Mouse (Mus musculus): Measurements from ENCODE around the gene Sppl2b.
"Not testable (repeated sequence)": the region's sequence is repeated elsewhere in the genome, so short reads cannot be mapped to it uniquely, and the experiment has no call there.

Gene Sppl2b

DNA sequence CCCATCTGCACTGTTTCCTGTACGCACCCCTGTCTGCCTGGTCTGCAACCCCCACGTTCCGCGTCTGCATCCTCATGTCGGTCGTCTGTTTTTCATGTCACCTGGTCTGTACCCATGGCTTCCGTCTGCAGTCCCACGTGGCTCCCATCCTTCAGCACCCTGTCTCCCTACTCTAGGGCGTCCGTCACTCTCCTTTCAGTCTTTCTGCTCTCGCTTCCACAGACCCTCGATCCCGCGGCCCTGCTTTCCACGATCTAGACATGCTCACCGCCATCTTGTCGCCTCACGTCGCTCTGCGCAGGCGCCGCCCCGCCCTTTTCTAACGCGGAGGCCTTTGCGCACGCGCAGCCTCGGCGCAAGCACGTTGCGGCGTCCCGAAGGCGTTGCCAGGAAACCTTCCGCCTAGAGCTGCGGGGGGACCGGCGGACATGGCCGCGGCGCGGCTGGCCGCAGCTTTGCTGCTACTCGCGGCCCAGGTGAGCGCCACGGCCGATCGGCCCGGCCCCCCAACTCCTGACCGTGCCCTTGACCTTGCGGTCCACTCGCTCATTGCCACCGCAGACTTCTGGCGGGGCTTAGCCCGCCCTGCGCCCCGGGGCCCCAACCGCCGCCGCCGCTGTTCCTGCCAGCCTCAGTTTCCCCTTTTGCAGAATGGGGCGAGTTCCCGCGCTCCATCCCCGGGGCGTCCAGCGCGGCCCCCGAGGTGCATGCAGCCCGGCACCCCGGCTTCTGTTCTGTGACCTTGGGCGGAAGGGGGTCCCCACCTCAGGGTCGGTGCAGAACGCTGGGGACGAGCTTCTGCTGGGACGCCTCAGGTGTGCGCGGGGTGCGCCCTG, at the start of gene Sppl2b, which contains the start of gene Lsm7:
TSS of gene Sppl2b (plus strand) at position 363 of the 836 bp plus-strand sequence.
TSS of gene Lsm7 (minus strand) at position 297 of the 836 bp plus-strand sequence.
- DNase-seq (ENCODE audit: low read depth) = peak; percentile 91

DNA sequence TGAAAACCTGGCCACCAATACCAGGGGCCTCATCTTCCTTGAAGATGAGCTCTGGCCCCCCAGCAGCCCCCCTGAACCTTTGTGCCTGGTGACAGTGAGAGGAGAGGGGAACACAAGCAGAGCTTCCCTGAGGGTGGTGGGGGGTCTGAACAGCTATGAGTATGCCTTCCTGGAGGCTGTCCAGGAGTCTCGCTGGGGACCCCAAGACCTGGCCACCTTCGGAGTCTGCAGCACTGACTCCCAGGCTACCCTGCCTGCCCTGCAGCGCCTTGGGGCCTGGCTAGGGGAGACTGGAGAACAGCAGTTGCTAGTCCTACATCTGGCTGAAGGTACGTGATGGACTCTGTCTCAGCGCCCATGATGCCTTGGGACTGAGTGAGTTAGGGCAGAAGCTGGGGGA, 49.8 kb upstream of the Sppl2b start:
- DNase-seq (ENCODE audit: low read depth) = no peak

DNA sequence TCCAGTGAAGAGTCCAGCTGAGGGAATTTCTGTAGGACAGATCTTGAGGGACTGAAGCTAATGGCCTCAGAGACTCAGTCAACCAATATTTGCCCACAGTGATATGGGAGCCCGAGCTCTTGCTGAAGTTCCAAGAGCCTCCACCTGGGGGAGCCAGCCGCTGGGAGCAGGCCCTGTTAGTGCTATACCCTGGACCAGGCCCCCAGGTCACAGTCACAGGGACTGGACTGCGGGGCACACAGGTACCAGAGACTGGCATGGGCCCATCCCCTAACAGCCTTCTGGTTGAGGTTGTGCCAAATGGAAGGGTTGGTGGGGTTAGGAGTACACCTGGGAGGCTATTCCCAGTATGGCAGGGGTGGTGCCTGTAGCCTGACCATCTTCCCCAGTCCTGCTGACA, 49.1 kb upstream of the Sppl2b start:
- peak; percentile 69 for DNase-seq (ENCODE audit: low read depth)

DNA sequence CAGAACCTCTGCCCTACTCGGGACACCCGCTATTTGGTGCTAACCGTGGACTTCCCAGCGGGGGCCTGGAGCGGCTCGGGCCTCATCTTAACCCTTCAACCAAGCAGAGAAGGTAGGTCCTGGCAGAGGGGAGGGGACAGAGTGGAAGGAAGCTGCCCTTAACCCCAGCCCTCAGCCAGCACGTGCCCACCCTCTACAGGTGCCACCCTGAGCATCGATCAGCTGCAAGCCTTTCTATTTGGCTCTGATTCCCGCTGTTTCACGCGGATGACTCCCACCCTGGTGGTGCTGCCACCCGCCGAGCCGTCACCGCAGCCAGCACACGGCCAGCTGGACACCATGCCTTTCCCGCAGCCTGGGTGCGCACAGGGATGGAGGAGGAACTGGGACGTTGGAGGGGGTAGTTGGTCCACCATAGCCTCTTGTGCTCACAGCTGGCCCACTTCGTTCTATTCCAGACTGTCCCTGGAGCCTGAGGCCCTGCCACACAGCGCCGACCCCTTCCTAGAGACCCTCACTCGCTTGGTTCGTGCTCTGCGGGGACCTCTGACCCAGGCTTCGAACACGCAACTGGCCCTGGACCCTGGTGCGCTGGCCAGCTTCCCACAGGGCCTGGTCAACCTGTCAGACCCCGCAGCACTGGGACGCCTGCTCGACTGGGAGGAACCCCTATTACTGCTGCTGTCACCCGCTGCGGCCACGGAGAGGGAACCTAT, 48.6 kb upstream of the Sppl2b start:
- DNase-seq (ENCODE audit: low read depth) = no peak

DNA sequence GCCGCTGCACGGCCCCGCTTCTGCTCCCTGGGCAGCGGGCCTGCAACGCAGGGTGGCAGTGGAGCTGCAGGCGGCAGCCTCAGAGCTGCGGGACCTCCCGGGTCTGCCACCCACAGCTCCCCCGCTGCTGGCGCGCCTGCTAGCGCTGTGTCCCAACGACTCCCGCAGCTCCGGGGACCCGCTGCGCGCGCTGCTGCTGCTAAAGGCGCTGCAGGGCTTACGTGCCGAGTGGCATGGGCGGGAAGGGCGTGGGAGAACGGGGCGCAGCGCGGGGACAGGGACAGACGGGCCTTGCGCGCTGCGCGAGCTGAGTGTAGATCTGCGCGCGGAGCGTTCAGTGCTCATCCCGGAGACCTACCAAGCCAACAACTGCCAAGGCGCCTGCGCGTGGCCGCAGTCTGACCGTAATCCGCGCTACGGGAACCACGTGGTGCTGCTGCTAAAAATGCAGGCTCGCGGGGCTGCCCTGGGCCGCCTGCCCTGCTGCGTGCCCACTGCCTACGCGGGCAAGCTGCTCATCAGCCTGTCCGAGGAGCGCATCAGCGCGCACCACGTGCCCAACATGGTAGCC, 47.9 kb upstream of the Sppl2b start:
- no peak for DNase-seq (ENCODE audit: low read depth)

DNA sequence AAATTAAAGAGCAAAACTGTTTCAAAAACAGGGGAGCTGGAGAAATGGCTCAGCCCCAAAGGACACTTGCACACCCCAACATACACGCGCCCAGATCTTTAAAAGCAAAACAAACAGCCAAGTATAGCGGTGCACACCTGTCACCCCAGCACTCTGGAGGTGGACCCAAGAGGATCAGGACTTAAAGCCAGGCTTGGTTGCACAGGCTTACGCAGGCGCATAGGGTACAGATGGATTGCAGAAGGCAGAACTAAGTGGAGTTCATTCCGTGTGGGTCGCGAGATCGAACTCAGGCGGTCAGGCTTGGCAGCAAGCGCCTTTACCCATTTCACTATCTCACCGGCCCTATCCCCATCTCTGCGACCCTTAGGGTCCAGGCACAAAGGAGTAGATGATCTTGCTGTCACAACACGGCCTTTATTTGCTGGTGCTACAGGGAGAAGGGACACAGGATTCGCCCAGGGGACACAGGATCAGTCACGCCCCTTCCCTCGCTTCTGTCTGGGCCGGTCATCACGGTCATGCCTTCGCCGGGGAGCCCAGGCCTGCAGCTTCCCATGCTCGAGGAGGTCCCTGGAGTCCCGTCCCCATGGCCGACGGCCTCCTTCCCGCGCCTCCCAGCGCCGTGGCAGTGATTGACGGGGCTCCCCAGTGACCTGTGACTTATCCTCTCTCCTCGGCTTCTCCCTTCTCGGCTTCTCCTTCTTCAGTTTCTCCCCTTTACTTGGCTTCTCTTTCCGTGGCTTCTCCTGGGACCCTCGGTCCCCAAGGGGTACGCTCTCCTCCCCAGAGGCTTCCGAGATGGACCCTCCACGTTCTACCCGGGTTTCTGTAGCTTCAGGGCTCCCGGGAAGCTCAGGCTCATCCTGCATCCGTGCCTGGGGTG, 46.7 kb upstream of the Sppl2b start:
- DNase-seq (ENCODE audit: low read depth) = no peak

DNA sequence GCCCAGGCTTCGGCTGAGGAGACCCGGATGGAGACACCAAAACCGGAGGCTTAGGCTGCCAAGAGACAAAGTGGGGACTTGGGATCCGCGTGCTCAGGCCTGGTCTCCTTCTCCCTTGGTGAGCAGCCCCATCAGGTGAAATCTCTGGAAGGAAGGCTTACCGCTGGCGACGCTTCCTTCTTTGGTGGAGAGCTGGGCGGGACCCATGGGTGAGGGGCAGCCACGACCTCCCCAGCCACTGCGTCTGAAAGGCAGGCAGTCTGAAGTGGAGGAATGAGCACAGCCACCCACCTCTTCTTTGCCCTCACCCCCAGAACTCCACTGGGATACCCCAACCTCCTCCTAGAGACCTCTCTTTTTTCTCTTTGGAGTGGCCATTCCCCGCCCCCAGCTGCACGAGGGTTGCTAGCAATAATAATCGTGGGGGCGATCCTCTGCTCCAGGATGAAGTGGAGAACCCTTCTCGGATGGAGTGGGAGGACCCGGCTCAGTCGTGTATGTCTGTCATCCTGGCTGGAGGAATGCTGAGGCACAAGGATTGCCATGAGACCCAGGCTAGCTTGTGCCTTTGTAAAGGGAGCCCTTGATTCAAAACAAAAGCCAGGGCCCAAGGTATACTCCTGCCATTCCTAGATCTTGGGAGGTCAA, 46.0 kb upstream of the Sppl2b start:
- DNase-seq (ENCODE audit: low read depth) = no peak

DNA sequence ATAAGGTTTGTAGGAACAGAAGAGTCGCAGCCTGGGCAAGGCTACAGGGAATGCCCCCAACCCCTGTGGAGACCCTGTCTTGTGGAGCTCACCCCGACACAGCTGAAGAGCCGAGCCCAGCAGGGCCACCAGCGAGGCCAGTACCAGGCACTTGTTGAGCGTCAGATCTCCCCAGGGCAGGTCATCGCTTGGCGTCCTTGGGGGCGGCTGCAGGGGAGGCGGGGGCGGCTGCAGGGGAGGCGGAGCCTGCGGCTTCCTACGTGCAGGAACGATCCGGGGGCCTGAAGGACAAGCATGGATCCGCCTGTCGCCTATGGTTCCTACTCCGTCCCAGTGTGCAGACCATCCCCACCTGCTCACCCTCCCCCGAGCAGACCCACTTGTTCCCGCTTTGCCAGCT, 45.0 kb upstream of the Sppl2b start:
- DNase-seq (ENCODE audit: low read depth) = no peak

DNA sequence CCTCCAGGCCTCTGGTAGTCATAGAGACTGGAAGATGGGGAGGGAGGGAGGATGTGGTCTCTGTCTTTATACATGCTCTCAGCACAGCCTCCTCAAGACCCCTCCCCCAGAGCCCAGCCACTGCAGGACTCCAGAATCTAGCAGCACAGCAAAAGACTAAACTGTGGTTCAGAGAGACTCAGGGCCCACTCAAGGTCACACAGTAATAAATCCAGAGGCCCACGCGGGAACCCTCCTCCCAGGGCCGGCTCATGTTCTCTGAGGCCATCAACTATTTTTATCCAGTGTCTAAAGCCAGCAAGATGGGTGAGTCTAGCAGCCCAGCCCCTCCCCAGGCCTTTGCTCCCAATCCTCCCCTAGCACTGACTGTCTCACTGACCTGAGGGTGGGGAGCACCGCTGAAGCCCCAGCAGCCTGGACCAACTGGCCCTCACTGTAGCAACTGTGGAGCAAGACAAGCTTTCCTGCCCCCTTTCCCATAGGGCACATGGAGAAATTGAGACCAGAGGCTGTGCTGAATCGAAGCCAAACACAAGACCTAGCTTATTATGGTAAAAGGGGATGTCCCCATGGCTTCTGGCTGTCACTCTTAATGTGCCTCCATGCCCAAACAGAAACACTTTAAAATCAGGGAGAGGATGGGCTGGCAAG, 42.6 kb upstream of the Sppl2b start:
- no peak for DNase-seq (ENCODE audit: low read depth)

DNA sequence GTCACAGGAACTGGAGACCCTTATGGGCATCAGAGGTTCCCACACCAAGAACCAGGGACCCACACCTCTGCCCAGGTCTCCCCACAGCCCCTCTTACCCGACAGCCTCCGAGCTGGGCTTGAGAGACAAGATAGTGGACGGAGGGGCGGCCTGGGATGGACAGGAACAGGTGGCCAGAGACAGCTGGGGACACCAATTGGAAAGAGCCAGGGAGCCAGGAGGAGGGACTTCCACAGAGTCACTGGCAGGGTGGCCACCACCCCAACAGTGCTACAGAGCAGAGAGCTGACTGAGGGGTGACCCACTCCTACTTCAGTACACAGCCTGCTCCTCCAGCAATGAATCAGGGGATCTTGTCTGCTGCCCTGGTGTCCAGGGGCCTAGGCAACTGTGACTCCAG, 41.7 kb upstream of the Sppl2b start, which contains the start of gene Jsrp1:
TSS of gene Jsrp1 (minus strand) at position 133 of the 400 bp plus-strand sequence.
- no peak for DNase-seq (ENCODE audit: low read depth)

DNA sequence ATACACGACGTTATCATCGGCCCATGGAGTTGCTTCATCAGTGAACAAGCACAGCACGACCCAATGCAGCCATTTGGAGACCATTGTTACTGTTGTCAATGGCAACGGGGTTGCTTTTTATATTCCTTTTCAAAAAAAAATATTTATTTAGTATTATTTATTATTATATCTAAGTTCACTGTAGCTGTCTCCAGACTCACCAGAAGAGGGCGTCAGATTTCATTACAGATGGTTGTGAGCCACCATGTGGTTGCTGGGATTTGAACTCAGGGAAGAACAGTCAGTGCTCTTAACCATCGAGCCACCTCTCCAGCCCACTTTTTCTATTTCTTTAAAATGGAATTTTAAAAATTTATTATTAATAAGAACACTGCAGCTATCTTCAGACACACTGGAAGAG, 40.3 kb upstream of the Sppl2b start:
- DNase-seq (ENCODE audit: low read depth) = no peak

DNA sequence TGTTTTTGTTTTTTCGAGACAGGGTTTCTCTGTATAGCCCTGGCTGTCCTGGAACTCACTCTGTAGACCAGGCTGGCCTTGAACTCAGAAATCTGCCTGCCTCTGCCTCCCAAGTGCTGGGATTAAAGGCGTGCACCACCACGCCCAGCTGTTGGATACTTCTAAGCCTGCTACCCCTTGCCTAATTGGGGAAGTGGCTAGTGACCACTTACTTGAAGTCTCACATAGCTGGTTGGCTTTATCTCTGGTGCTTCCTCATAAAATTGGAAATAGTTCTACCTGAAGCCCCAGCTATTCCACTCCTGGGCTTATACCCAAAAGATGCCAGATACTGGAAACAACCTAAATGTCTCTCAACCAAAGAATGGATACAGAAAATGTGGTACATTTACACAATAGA, 38.8 kb upstream of the Sppl2b start:
- not testable (repeated sequence) for DNase-seq (ENCODE audit: low read depth)

DNA sequence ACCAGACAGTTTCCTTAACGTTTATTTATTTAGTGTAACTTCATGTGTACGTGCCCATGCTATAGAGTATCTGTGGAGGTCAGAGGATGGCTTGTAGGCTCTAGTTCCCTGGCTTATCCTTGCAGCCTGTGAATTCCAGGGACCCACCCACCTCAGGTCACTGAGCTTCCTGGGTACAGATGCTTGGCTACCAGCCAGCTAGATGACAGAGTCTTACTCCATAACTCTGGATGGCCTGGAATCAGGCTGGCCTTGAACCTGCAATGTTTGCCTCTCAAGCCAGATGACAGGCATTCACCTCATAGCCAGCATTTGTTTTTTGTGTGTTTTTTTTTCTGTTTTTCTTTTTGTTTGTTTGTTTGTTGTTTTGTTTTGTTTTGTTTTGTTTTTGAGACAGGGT, 37.9 kb upstream of the Sppl2b start:
- DNase-seq (ENCODE audit: low read depth) = no peak

DNA sequence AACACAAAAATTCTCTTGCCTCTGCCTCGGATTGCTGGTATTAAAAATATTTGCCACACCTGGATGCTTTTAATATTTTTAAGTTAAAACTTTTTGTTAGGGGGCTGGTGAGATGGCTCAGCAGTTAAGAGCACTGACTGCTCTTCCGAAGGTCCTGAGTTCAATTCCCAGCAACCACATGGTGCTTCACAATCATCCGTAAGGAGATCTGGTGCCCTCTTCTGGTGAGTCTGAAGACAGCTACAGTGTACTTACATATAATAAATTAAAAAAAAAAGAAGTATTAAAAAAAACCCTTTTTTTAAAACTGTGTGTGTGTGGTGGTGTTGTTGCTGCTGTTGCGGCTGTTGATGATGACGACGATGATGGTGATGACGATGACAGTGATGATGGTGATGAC, 37.1 kb upstream of the Sppl2b start:
- not testable (repeated sequence) for DNase-seq (ENCODE audit: low read depth)

DNA sequence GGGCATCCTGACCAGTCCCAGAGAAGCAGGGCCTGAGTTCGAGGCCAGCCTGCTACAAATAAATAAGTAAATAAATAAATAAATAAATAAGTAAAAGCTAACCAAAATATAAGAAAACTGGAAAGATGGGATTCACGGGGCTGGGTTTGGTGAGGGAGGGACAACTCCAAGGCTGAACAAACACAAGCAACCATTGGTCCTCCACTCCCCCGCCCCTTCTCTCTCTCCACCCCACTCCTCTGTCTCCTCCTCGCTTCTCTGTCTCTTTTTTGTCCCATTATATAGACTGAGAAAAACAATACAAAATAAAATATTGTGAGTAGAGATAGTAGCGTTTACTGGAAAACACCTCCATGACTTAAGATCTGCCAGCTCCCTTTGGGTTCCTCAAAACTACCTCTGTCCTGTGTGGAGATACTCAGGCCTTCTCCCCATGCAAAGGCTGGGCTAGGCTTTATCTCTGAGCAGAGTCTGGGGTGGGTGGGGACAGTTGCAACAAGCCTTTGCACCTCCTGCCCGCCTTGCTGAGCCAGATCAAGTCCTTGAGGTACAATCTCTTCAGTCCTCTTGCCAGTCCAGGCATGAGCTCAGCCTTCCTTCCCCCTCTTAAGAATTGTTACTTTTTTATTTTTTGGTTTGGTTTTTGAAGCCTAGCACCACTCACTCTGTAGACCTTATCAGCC, 36.3 kb upstream of the Sppl2b start:
- DNase-seq (ENCODE audit: low read depth) = peak; percentile 81

DNA sequence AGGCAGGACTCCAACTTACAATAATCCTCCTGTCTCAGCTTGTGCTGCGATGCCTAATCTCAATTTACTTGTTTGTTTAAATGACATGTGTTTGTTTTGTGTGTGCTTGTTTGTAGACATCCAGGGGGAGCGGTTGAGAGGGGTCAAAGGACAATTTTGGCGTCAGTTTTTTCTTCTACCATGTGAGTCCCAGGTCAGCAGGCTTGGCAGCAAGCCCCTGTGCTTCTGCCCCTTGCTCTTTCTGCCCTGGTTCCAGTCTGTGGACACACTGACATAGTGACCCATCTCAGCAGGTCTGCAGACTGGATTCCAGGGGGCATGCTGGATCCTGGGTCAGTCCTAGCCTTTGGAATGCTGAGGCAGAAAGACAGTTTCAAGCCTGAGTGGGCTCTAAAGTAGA, 35.7 kb upstream of the Sppl2b start:
- no peak for DNase-seq (ENCODE audit: low read depth)

DNA sequence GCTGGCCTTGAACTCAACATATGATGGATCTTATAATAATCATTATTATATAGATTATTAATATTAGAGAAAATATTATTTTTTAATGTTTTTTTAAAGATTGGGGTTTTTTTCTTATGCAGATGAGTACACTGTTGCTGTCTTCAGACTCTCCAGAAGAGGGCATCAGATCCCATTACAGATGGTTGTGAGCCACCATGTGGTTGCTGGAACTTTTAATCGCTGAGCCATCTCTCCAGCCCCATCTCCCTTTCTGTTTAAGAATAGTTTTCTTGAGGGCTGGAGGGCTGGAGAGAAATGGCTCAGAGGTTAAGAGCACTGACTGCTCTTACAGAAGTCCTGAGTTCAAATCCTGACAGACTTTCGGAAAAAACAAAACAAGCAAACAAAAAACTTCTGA, 33.1 kb upstream of the Sppl2b start:
- DNase-seq (ENCODE audit: low read depth) = no peak

DNA sequence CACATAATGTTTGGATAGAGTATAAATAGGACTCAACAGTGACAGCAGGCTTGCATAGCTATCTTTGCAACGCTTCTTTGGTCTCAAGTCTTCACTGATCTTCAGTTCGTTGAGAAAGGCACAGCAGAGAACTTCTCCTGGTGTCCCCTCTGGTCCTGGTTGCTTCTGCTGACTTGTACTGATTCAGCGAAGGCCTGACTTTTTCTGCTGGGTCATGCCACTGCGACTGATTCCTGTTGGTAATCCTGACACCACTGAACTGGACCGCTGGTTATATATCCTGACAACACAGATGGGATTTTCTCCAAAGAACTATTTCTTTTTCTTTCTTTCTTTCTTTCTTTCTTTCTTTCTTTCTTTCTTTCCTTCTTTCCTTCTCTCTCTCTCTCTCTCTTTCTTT, 32.5 kb upstream of the Sppl2b start:
- DNase-seq (ENCODE audit: low read depth) = no peak

DNA sequence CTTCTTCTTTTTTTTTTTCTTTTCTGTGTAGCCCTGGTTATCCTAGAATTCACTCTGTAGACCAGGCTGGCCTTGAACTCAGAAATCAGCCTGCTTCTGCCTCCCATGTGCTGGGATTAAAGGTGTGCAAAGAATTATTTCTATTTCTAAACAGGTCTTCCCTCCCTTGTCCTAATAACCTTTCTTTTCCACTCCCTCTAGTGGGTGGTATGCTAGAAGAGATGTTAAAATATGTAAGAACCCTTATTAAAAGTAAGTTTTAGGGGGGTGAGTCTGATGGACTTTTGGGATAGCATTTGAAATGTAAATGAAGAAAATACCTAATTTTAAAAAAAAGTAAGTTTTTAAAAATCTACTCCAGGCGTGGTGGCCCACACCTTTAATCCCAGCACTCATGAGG, 31.8 kb upstream of the Sppl2b start:
- DNase-seq (ENCODE audit: low read depth) = no peak

All from c-Kit-positive CD71-positive TER-119-negative erythroid progenitor cells, embryonic 14.5 days (primary cell).